Mouse (Mus musculus) thymus, adult 2 months (tissue): Measurements from ENCODE around the gene Ush1g.

Source experiments
- CTCF ChIP-seq: fragments of 200-500 bp; IDR thresholded peaks from 2 replicates; pipeline ENCODE4 v1.5.1; 2012; ENCODE audit warnings: mild to moderate bottlenecking, control low read depth, low read length, moderate library complexity, borderline replicate concordance; ENCODE audit not compliant: control insufficient read depth, poor library complexity, insufficient read depth; ENCODE audit errors: extremely low read depth
- POLR2A ChIP-seq: fragments of 200-500 bp; IDR thresholded peaks from 2 replicates; pipeline ENCODE4 v1.6.1; 2012; ENCODE audit warnings: mild to moderate bottlenecking, low read length, control low read depth, moderate library complexity; ENCODE audit not compliant: control insufficient read depth, poor library complexity, insufficient read depth; ENCODE audit errors: extremely low read depth

DNA sequence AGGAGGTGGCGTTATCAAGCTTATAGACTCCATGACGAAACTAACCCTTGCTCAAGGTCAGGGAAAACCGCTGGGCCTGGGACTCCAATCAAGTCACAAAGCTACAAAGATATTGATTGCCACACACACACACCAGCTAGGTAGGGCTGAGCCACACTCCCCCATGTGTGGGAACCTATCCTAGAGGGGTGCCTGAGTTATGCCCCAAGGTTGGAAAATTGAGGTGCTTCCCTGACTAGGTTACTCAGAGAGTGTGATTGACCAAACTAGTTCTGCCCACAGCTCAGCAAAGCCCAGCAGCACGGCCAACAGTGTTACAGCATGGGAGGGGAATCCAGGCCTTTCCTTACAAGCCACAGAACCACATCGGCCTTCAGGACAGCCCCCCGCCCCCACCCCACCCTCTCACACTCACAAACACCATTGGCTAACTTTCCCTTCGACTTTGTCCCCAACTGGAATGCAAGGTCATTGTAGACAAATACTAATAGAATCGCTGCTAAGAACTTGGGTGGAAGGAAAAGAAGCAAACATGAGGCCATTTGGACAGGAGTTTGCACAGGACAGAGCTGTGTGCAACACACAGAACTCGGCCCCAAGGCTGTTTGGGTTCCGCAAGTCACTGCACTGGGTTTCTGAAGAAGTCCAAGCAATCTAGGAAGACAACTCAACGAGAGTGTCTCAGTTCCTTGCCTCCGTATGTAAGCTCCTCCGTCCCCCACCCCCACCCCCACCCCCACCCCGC is 29.0 kb downstream of the Ush1g start:
- TF ChIP-seq CTCF (no peak), POLR2A (no peak)
